Mouse (Mus musculus): ENCODE results near the gene Dnajc7. TPM values are rescaled to one million over a fixed set of nuclear protein-coding genes. Genes with fewer than 3 reads are reported as not detected.

Dnajc7 gene
- polyA plus RNA-seq, 2 experiments = 15.1 to 61.7 TPM

DNA sequence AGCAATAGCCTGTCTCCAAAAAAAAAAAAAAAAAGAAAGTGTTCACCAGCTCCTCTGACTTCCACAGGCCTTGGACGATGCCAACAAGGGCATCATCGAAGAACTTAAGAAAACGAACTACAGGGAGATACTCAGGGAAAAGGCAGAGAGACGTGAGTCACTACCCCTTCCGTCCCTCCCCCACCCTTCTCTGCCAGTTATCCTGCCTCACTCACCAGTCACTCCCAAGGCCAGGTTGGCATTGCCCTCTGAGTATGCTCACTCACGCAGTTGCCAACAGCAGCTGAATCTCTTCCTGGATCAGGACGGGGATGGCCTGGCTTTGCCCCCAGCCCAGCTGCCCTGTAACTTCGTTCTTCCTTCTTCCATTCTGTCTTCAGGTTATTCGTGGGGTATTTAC, 50.2 kb downstream of the Dnajc7 start:
- Histone ChIP-seq H3K4me1 (replicated peaks; ENCODE audit: control insufficient read depth in 2 of 2, insufficient read depth in 2 of 2, low read length in 1 of 2) (peaks cover 0 to 5% of the 10 kb centered on the region in 2 experiments; a peak in 2 of 4 replicates), H3K9me3 (ENCODE audit: control insufficient read depth, low read length) (no peaks in the 10 kb centered on the region), H3K9ac (replicated peaks) (no peak overlapping the region), H3K4me3 (ENCODE audit: insufficient read depth in 1 of 2, low read depth in 2 of 2, low read length in 2 of 2) (no peak overlapping the region), H3K36me3 (replicated peaks; ENCODE audit: control insufficient read depth, insufficient read depth, low read depth) (no peaks in the 10 kb centered on the region), H3K4me2 (ENCODE audit: low read depth) (no peak overlapping the region), H3K27ac (no peak overlapping the region), H3K27me3 (ENCODE audit: control insufficient read depth, insufficient read depth, low read length) (no peaks in the 10 kb centered on the region)
- DNase-seq (ENCODE audit: low read depth in 3 of 3, low spot score in 3 of 3) (no peak), ATAC-seq (ENCODE audit: insufficient read depth) (no peak)
- WGBS (ENCODE audit: insufficient replicate concordance) = 50% methylated on average over 9 of the region's 9 CpGs
- TF ChIP-seq CTCF (IDR thresholded peaks at IDR 0.05; ENCODE audit: low read depth) (no peak), EP300 (IDR thresholded peaks at IDR 0.05; ENCODE audit: low read depth) (no peak)

DNA sequence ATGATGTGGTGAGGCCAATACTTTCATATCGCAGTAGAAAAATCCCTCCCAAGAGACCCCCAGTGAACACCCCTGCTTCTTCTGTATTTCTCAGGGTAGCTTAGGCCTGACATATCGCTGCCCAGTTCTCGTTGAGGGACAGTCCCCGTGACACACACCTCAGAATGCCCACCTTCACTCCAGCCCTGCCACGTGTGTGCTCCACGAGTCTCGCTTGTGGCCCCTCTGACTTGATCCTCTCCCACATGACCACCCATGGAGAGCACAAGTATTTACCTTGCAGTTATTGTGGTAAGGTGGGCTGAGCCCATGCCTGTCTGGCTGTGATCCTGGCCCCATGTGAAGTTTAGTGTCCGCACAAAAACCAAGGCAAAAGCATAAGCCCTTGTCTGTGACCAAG, 51.3 kb downstream of the Dnajc7 start:
- no peak overlapping the region for H3K27ac ChIP-seq
- no peaks in the 10 kb centered on the region for H3K9me3 ChIP-seq (ENCODE audit: control insufficient read depth, low read length)
- DNase-seq (ENCODE audit: low read depth in 3 of 3, low spot score in 3 of 3) (no peak), ATAC-seq (ENCODE audit: insufficient read depth) (no peak)
- WGBS (ENCODE audit: insufficient replicate concordance) = 73% methylated on average over 8 of the region's 8 CpGs
- no peak overlapping the region for H3K9ac ChIP-seq (replicated peaks)
- H3K4me3 ChIP-seq (ENCODE audit: insufficient read depth in 1 of 2, low read depth in 2 of 2, low read length in 2 of 2) = no peak overlapping the region
- no peaks in the 10 kb centered on the region for H3K27me3 ChIP-seq (ENCODE audit: control insufficient read depth, insufficient read depth, low read length)
- TF ChIP-seq EP300 (IDR thresholded peaks at IDR 0.05; ENCODE audit: low read depth) (no peak), CTCF (IDR thresholded peaks at IDR 0.05; ENCODE audit: low read depth) (no peak)
- H3K4me2 ChIP-seq (ENCODE audit: low read depth) = no peak overlapping the region
- H3K36me3 ChIP-seq (replicated peaks; ENCODE audit: control insufficient read depth, insufficient read depth, low read depth) = no peaks in the 10 kb centered on the region
- peaks cover 0 to 5% of the 10 kb centered on the region in 2 experiments; a peak in 1 of 4 replicates for H3K4me1 ChIP-seq (replicated peaks; ENCODE audit: control insufficient read depth in 2 of 2, insufficient read depth in 2 of 2, low read length in 1 of 2)

DNA sequence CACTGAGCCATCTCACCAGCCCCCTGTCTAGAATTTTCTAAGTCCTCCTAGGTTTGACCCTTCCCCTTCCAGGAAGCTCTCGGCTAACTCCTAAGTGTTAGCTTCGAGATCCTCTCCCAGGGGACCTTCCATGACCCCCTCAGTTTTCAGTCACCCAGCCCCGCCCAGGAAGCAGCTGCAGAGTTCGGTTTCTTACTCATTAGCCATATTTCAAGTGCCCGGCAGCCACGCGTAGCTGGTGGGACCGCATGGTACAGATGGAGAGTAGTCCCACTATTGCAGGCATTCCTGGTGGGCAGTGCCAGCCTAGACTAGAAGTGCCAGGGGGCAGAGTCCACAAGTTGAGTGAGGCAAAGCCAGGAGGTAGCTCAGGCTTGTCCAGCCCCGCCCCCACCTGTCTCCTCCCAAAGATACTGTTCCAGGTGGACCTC, 52.1 kb downstream of the Dnajc7 start:
- 30% methylated on average over 9 of the region's 9 CpGs for WGBS (ENCODE audit: insufficient replicate concordance)
- no peak overlapping the region for H3K4me3 ChIP-seq (ENCODE audit: insufficient read depth in 1 of 2, low read depth in 2 of 2, low read length in 2 of 2)
- H3K4me1 ChIP-seq (replicated peaks; ENCODE audit: control insufficient read depth in 2 of 2, insufficient read depth in 2 of 2, low read length in 1 of 2) = peaks cover 0 to 5% of the 10 kb centered on the region in 2 experiments; a peak in 1 of 4 replicates
- DNase-seq (ENCODE audit: low read depth in 3 of 3, low spot score in 3 of 3) (no peak), ATAC-seq (ENCODE audit: insufficient read depth) (no peak)
- no peak overlapping the region for H3K9ac ChIP-seq (replicated peaks)
- H3K27me3 ChIP-seq (ENCODE audit: control insufficient read depth, insufficient read depth, low read length) = no peaks in the 10 kb centered on the region
- H3K27ac ChIP-seq = no peak overlapping the region
- no peak overlapping the region for H3K4me2 ChIP-seq (ENCODE audit: low read depth)
- no peaks in the 10 kb centered on the region for H3K9me3 ChIP-seq (ENCODE audit: control insufficient read depth, low read length)
- no peak for TF ChIP-seq EP300 (IDR thresholded peaks at IDR 0.05; ENCODE audit: low read depth)
- no peak for TF ChIP-seq CTCF (IDR thresholded peaks at IDR 0.05; ENCODE audit: low read depth)
- H3K36me3 ChIP-seq (replicated peaks; ENCODE audit: control insufficient read depth, insufficient read depth, low read depth) = no peaks in the 10 kb centered on the region

DNA sequence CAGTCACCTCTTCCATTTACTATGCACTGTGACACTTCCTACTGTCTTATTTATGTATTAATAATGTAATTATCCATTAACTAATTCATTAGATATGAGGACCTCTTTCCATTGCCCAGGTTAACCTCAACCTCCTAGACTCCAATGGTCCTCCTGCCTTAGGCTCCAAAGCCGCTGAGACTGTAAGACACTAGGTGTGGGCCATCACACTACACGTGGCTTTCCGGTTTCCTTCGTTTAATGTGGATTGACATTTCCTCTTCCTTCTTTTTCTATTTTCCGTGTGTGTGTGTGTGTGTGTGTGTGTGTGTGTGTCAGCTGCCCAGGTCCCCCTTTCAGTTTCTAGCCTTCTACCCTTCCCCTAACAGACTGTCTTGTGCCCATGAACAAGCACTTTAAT, 52.7 kb downstream of the Dnajc7 start:
- DNase-seq (ENCODE audit: low read depth in 3 of 3, low spot score in 3 of 3) (no peak), ATAC-seq (ENCODE audit: insufficient read depth) (no peak)
- H3K9me3 ChIP-seq (ENCODE audit: control insufficient read depth, low read length) = no peaks in the 10 kb centered on the region
- no peaks in the 10 kb centered on the region for H3K27me3 ChIP-seq (ENCODE audit: control insufficient read depth, insufficient read depth, low read length)
- no peak for TF ChIP-seq CTCF (IDR thresholded peaks at IDR 0.05; ENCODE audit: low read depth)
- TF ChIP-seq EP300 (IDR thresholded peaks at IDR 0.05; ENCODE audit: low read depth) = no peak
- WGBS (ENCODE audit: insufficient replicate concordance) = 26% methylated on average over 5 of the region's 5 CpGs
- H3K27ac ChIP-seq = no peak overlapping the region
- H3K4me1 ChIP-seq (replicated peaks; ENCODE audit: control insufficient read depth in 2 of 2, insufficient read depth in 2 of 2, low read length in 1 of 2) = peaks cover 0 to 5% of the 10 kb centered on the region in 2 experiments; a peak in 1 of 4 replicates
- no peak overlapping the region for H3K4me2 ChIP-seq (ENCODE audit: low read depth)
- no peak overlapping the region for H3K4me3 ChIP-seq (ENCODE audit: insufficient read depth in 1 of 2, low read depth in 2 of 2, low read length in 2 of 2)
- no peaks in the 10 kb centered on the region for H3K36me3 ChIP-seq (replicated peaks; ENCODE audit: control insufficient read depth, insufficient read depth, low read depth)
- H3K9ac ChIP-seq (replicated peaks) = no peak overlapping the region

DNA sequence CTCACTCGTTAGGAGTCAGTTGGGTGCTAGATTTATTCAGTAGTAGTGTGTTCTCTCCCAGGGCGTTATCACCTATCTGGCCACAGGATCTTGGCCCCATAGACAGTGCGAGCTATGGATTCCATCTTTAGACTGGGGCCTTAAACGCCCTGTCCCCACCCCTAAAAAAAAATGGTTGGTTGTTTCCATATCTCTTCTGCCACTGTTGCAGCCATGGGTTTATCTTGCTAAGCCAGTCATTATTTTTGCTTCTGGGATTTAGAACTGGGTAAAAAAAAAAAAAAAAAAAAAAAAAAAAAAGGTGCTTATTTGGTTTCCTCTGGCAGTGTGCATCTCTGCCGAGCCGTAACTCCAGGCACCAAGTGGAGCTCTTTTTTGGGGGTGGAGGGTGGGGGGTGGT, 55.3 kb downstream of the Dnajc7 start:
- Histone ChIP-seq H3K36me3 (replicated peaks; ENCODE audit: control insufficient read depth, insufficient read depth, low read depth) (no peaks in the 10 kb centered on the region), H3K27me3 (ENCODE audit: control insufficient read depth, insufficient read depth, low read length) (no peaks in the 10 kb centered on the region), H3K9me3 (ENCODE audit: control insufficient read depth, low read length) (no peaks in the 10 kb centered on the region), H3K27ac (no peak overlapping the region), H3K4me3 (ENCODE audit: insufficient read depth in 1 of 2, low read depth in 2 of 2, low read length in 2 of 2) (no peak overlapping the region), H3K9ac (replicated peaks) (no peak overlapping the region), H3K4me2 (ENCODE audit: low read depth) (no peak overlapping the region), H3K4me1 (replicated peaks; ENCODE audit: control insufficient read depth in 2 of 2, insufficient read depth in 2 of 2, low read length in 1 of 2) (no peaks in the 10 kb centered on the region)
- TF ChIP-seq EP300 (IDR thresholded peaks at IDR 0.05; ENCODE audit: low read depth) = no peak
- no peak for TF ChIP-seq CTCF (IDR thresholded peaks at IDR 0.05; ENCODE audit: low read depth)
- 43% methylated on average over 6 of the region's 6 CpGs for WGBS (ENCODE audit: insufficient replicate concordance)
- no peak for DNase-seq (ENCODE audit: low read depth in 3 of 3, low spot score in 3 of 3)
- no peak for ATAC-seq (ENCODE audit: insufficient read depth)
